Mouse (Mus musculus) bone marrow macrophage, adult 2 months (primary cell): ENCODE measurements at regions not wholly inside any gene's neighbourhood (a gene's known extent, or its start where the extent isn't known, plus 50 kb on each side); places are given as distances from the start of the nearest gene placed in this dataset.

Experiments
- CTCF ChIP-seq: IDR thresholded peaks from 2 replicates; pipeline ENCODE4 v1.5.1; 2012; ENCODE audit warnings: low read depth, mild to moderate bottlenecking, low read length, moderate library complexity
- POLR2A ChIP-seq: IDR thresholded peaks from 2 replicates; pipeline ENCODE4 v1.6.1; 2012; ENCODE audit warnings: mild to moderate bottlenecking, low read depth, low read length, borderline replicate concordance

- no peak for TF ChIP-seq CTCF
- no peak for TF ChIP-seq POLR2A
These were observed 77.1 kb downstream of the Cd24a start for GRCm38 (mm10) chr10:43655082-43655671.
